Mouse (Mus musculus) CH12.LX (cell line): Measurements from ENCODE around the gene 4930524B15Rik. TPM values are rescaled to one million over a fixed set of nuclear protein-coding genes. Genes with fewer than 3 reads are reported as not detected.

Source experiments
- DNase-seq: peaks from one replicate; pipeline ENCODE4 v3.0.0-alpha.2; 2013; ENCODE audit errors: extremely low read depth
- H3K27ac ChIP-seq: 2 replicates; pipeline ENCODE4 v1.5.1; 2012; ENCODE audit warnings: low read depth, mild to moderate bottlenecking, control low read depth, moderate library complexity; ENCODE audit not compliant: insufficient read depth
- H3K27me3 ChIP-seq: replicated peaks from 2 replicates; pipeline ENCODE3; 2012; ENCODE audit warnings: inconsistent platforms
- H3K36me3 ChIP-seq, 2 experiments: replicated peaks in 1 of 2; 2 replicates each; pipeline versions ENCODE3 to v1.6.1; 2012; ENCODE audit warnings: inconsistent platforms in 1 of 2, low read length in 1 of 2, mild to moderate bottlenecking in 1 of 2, mixed read lengths in 1 of 2, moderate library complexity in 1 of 2; ENCODE audit not compliant: control insufficient read depth in 1 of 2, insufficient read depth in 1 of 2
- H3K4me1 ChIP-seq, 2 experiments: 2 replicates each; pipeline ENCODE4 v1.6.1; 2012; ENCODE audit warnings: inconsistent platforms in 1 of 2, moderate library complexity in 1 of 2; ENCODE audit not compliant: insufficient read depth in 2 of 2, control insufficient read depth in 1 of 2
- H3K4me2 ChIP-seq: 2 replicates; pipeline ENCODE4 v1.6.1; 2012; ENCODE audit warnings: low read depth, mild to moderate bottlenecking, control low read depth; ENCODE audit not compliant: poor library complexity, insufficient read depth, severe bottlenecking
- H3K4me3 ChIP-seq, 3 experiments: fragments of 150-350 bp in 1 of 3; sonication (generic) in 1 of 3; replicated peaks in 1 of 3; 2 replicates each; pipeline versions ENCODE3 to v1.5.1; 2011 to 2012; ENCODE audit warnings: low read depth in 2 of 3, low read length in 2 of 3, mild to moderate bottlenecking in 2 of 3, moderate library complexity in 2 of 3, control low read depth in 1 of 3, improper control_type of control experiment in 1 of 3, inconsistent platforms in 1 of 3, mixed read lengths in 1 of 3; ENCODE audit not compliant: poor library complexity in 1 of 3
- H3K79me2 ChIP-seq: replicated peaks from 2 replicates; pipeline ENCODE4 v1.6.1; 2012; ENCODE audit warnings: mild to moderate bottlenecking, moderate library complexity; ENCODE audit not compliant: control insufficient read depth, poor library complexity, insufficient read depth, severe bottlenecking; ENCODE audit errors: extremely low read depth
- H3K9ac ChIP-seq: 2 replicates; pipeline ENCODE4 v1.6.1; 2012; ENCODE audit warnings: low read depth, mild to moderate bottlenecking, control low read depth, moderate library complexity; ENCODE audit not compliant: insufficient read depth
- H3K9me3 ChIP-seq: replicated peaks from 2 replicates; pipeline ENCODE3; 2012; ENCODE audit warnings: low read length, inconsistent platforms, mixed read lengths
- CHD1 ChIP-seq: IDR thresholded peaks from 2 replicates; pipeline ENCODE4 v1.6.1; 2012; ENCODE audit warnings: low read depth, low read length, improper control_type of control experiment, inconsistent platforms
- CHD2 ChIP-seq: IDR thresholded peaks from 2 replicates; pipeline ENCODE4 v1.6.1; 2011; ENCODE audit warnings: low read length, improper control_type of control experiment
- EP300 ChIP-seq: IDR thresholded peaks from 2 replicates; pipeline ENCODE4 v1.6.1; 2011; ENCODE audit warnings: low read length, improper control_type of control experiment
- HCFC1 ChIP-seq: IDR thresholded peaks from 2 replicates; pipeline ENCODE4 v1.6.1; 2012; ENCODE audit warnings: low read depth, mild to moderate bottlenecking, inconsistent platforms, low read length, improper control_type of control experiment
- JUND ChIP-seq: conservative IDR thresholded peaks from 2 replicates; pipeline ENCODE4 v1.6.1; 2011; ENCODE audit warnings: low read depth, low read length, improper control_type of control experiment
- KAT2A ChIP-seq: IDR thresholded peaks from 2 replicates; pipeline ENCODE4 v1.6.1; 2012; ENCODE audit warnings: low read length, improper control_type of control experiment, inconsistent platforms; ENCODE audit not compliant: insufficient replicate concordance
- MAFK ChIP-seq: IDR thresholded peaks from 2 replicates; pipeline ENCODE4 v1.6.1; 2011; ENCODE audit warnings: low read length, improper control_type of control experiment; ENCODE audit not compliant: insufficient replicate concordance
- MAX ChIP-seq: IDR thresholded peaks from 2 replicates; pipeline ENCODE4 v1.6.1; 2011; ENCODE audit warnings: low read length, improper control_type of control experiment
- MAZ ChIP-seq: IDR thresholded peaks from 2 replicates; pipeline ENCODE4 v1.6.1; 2012; ENCODE audit warnings: low read depth, mild to moderate bottlenecking, inconsistent platforms, low read length, improper control_type of control experiment, moderate library complexity
- MXI1 ChIP-seq: IDR thresholded peaks from 2 replicates; pipeline ENCODE4 v1.6.1; 2011; ENCODE audit warnings: mild to moderate bottlenecking, low read depth, low read length, improper control_type of control experiment
- MYC ChIP-seq: IDR thresholded peaks from 2 replicates; pipeline ENCODE4 v1.6.1; 2011; ENCODE audit warnings: low read depth, mild to moderate bottlenecking, improper control_type of control experiment, low read length
- NRF1 ChIP-seq: IDR thresholded peaks from 2 replicates; pipeline ENCODE4 v1.6.1; 2014; ENCODE audit warnings: low read depth, mild to moderate bottlenecking, inconsistent platforms, low read length, improper control_type of control experiment, moderate library complexity
- PAX5 ChIP-seq: IDR thresholded peaks from 2 replicates; pipeline ENCODE4 v1.6.1; 2012; ENCODE audit warnings: low read length, inconsistent platforms, mixed read lengths
- RCOR1 ChIP-seq: conservative IDR thresholded peaks from 2 replicates; pipeline ENCODE4 v1.6.1; 2012; ENCODE audit warnings: low read depth, mild to moderate bottlenecking, inconsistent platforms, low read length, improper control_type of control experiment
- SIN3A ChIP-seq: IDR thresholded peaks from 2 replicates; pipeline ENCODE4 v1.6.1; 2012; ENCODE audit warnings: low read length, improper control_type of control experiment, inconsistent platforms
- SMC3 ChIP-seq: IDR thresholded peaks from 2 replicates; pipeline ENCODE4 v1.6.1; 2011; ENCODE audit warnings: low read depth, low read length, improper control_type of control experiment
- TCF12 ChIP-seq: IDR thresholded peaks from 2 replicates; pipeline ENCODE4 v1.6.1; 2014; ENCODE audit warnings: low read depth, mild to moderate bottlenecking, inconsistent platforms, low read length, improper control_type of control experiment
- UBTF ChIP-seq: IDR thresholded peaks from 2 replicates; pipeline ENCODE4 v1.6.1; 2012; ENCODE audit warnings: low read depth, mild to moderate bottlenecking, inconsistent platforms, low read length, improper control_type of control experiment, moderate library complexity
- USF1 ChIP-seq: IDR thresholded peaks from 2 replicates; pipeline ENCODE4 v1.6.1; 2014; ENCODE audit warnings: low read depth, mild to moderate bottlenecking, inconsistent platforms, low read length, improper control_type of control experiment
- USF2 ChIP-seq: conservative IDR thresholded peaks from 2 replicates; pipeline ENCODE4 v1.6.1; 2011; ENCODE audit warnings: low read depth, low read length, improper control_type of control experiment
- ZC3H11A ChIP-seq: IDR thresholded peaks from 2 replicates; pipeline ENCODE4 v1.6.1; 2012; ENCODE audit warnings: low read depth, mild to moderate bottlenecking, inconsistent platforms, low read length, improper control_type of control experiment
- ZMIZ1 ChIP-seq: IDR thresholded peaks from 2 replicates; pipeline ENCODE4 v1.6.1; 2012; ENCODE audit warnings: low read depth, mild to moderate bottlenecking, inconsistent platforms, low read length, improper control_type of control experiment
- ZNF384 ChIP-seq: IDR thresholded peaks from 2 replicates; pipeline ENCODE4 v1.6.1; 2012; ENCODE audit warnings: low read depth, low read length, improper control_type of control experiment, inconsistent platforms
- dilution Hi-C: fragments of 300-500 bp; cut with MboI; formaldehyde crosslinking; loops from 2 replicates; pipeline ENCODE4 v1.14.3; 2020; ENCODE audit warnings: low sequenced_read_pairs; ENCODE audit not compliant: extremely low pct_unique_long_range_greater_than_20kb, extremely low pct_ligation_motif_present
- in situ Hi-C: fragments of 300-500 bp; cut with MboI; formaldehyde crosslinking; loops from 3 replicates; pipeline ENCODE4 v1.14.3; 2019; ENCODE audit warnings: low sequenced_read_pairs, low pct_ligation_motif_present, low pct_unique_long_range_greater_than_20kb, mixed read lengths
- polyA plus RNA-seq: library from polyadenylated mRNA; unstranded; fragments of >175 nt; gene quantifications from 2 replicates; pipeline ENCODE4 v1.2.1, GENCODE M21; 2012; ENCODE audit warnings: low read depth; ENCODE audit not compliant: insufficient read length
- total RNA-seq, 2 experiments: library from RNA; depleted of rRNA; stranded (reverse); fragments of 300-350 nt in 1 of 2; fragments of >200 nt in 1 of 2; gene quantifications; 2 replicates each; pipeline ENCODE4 v1.2.3; 2012 to 2014

Gene 4930524B15Rik
- total and polyA plus RNA-seq, 3 experiments: not detected

DNA sequence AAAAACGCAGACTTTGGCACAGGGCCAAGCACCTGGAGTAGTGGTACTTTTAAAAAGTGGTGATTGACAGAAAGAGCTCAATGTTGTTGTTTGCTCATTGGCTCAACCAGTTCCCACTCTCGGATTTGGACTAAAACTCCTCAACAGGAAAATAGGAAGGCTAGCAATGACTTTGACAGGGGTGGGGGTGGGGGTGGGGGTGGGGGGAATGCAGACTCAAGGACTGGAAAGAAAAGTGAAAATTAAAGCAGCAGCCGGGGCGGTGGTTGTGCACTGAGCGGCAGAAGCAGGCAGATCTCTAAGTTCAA lies 45.2 kb downstream of the 4930524B15Rik start:
- in situ Hi-C loops (no loop called here), dilution Hi-C loops (no loop called here)
- DNase-seq: no peak
- H3K9ac ChIP-seq: no peak overlapping the region
- H3K9me3 ChIP-seq: peaks cover 13% of the 10 kb centered on the region
- H3K4me2 ChIP-seq: peak overlapping the region; percentile 7; the same call in 1 of the 2 replicates
- no peak overlapping the region for H3K4me3 ChIP-seq
- 0 out of 2 replicates have a peak, but pooled peaks have one; percentile 2 for TF ChIP-seq TCF12
- peak; percentile 61; the same call in 1 of the 2 replicates for TF ChIP-seq CHD2
- no peak for TF ChIP-seq PAX5
- TF ChIP-seq SIN3A: 0 out of 2 replicates have a peak, but pooled peaks have one; percentile 58
- H3K27ac ChIP-seq: no peak overlapping the region
- no peaks in the 10 kb centered on the region for H3K36me3 ChIP-seq
- no peaks in the 10 kb centered on the region for H3K79me2 ChIP-seq
- H3K27me3 ChIP-seq: no peaks in the 10 kb centered on the region
- H3K4me1 ChIP-seq: peaks cover 30 to 54% of the 10 kb centered on the region in 2 experiments

- dilution Hi-C loops: no loop called here
- TF ChIP-seq MXI1: 0 out of 2 replicates have a peak, but pooled peaks have one; percentile 14
- TF ChIP-seq MAX: peak; percentile 46; the same call in 1 of the 2 replicates
- TF ChIP-seq MAFK: 0 out of 2 replicates have a peak, but pooled peaks have one; percentile 8
- no peak for TF ChIP-seq SMC3
Measured at GRCm38 (mm10) chr11:32011867-32012603, 46.6 kb downstream of the 4930524B15Rik start.

DNA sequence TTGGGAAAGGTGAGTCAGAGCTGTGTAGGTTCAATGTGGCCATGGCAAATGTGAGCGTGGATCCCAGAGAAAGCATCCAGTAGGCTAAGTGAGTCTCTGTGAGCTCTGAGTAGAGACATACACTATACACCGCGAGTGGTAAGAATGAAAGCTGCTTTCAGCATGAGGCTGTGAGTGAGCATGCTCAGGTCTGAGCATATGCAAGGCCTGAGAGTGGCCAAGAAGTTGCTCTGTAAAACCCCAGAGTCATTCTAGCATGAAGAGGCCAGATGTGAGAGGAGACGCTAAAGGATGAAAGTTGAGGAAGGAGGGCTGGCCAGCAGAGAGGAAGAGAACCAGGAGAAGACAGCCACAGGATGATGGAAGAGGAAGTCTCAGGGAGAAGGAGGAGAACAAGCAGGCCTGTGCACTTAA lies 47.6 kb downstream of the 4930524B15Rik start:
- Histone ChIP-seq H3K27ac (peak overlapping the region; percentile 58), H3K9ac (peak overlapping the region; percentile 15; the same call in 1 of the 2 replicates), H3K27me3 (no peaks in the 10 kb centered on the region), H3K9me3 (no peaks in the 10 kb centered on the region), H3K36me3 (no peaks in the 10 kb centered on the region), H3K4me1 (peaks cover 30 to 58% of the 10 kb centered on the region in 2 experiments), H3K79me2 (no peaks in the 10 kb centered on the region), H3K4me2 (peak overlapping the region; percentile 63), H3K4me3 (no peak overlapping the region)
- peak; percentile 88 for DNase-seq
- in situ Hi-C loops (no loop called here), dilution Hi-C loops (no loop called here)
- TF ChIP-seq USF1 (no peak), JUND (no peak), EP300 (peak; percentile 53; the same call in 1 of the 2 replicates), ZNF384 (no peak), MAZ (0 out of 2 replicates have a peak, but pooled peaks have one; percentile 7), MYC (peak; percentile 91), MXI1 (no peak), CHD1 (0 out of 2 replicates have a peak, but pooled peaks have one; percentile 52), ZC3H11A (no peak), HCFC1 (peak; percentile 28; the same call in 1 of the 2 replicates), KAT2A (0 out of 2 replicates have a peak, but pooled peaks have one; percentile 9), MAFK (peak; percentile 27; the same call in 1 of the 2 replicates), RCOR1 (no peak), USF2 (no peak), NRF1 (peak; percentile 93), ZMIZ1 (peak; percentile 49; the same call in 1 of the 2 replicates), UBTF (no peak)

More at GRCm38 (mm10) chr11:32011867-32012603, 46.6 kb downstream of the 4930524B15Rik start:
- DNase-seq: no peak
- Histone ChIP-seq H3K27me3 (no peaks in the 10 kb centered on the region), H3K9me3 (peaks cover 5% of the 10 kb centered on the region), H3K4me2 (no peak overlapping the region; the same call in 1 of the 2 replicates), H3K4me1 (peaks cover 30 to 58% of the 10 kb centered on the region in 2 experiments), H3K9ac (0 out of 2 replicates have a peak overlapping the region, but pooled peaks have one; percentile 8), H3K36me3 (no peaks in the 10 kb centered on the region), H3K27ac (peak overlapping the region; percentile 58; the same call in 1 of the 2 replicates), H3K4me3 (no peak overlapping the region), H3K79me2 (no peaks in the 10 kb centered on the region)
- in situ Hi-C loops: no loop called here
